Mouse (Mus musculus) cerebellum, adult 8-10 months (tissue): Measurements from ENCODE around the gene Gm20388.
A peak's percentile ranks its signal among the peaks of the same experiment; 100 is the strongest.

Experiments
- DNase-seq: peaks from one replicate; pipeline ENCODE4 v3.0.0; 2022

Gene Gm20388

DNA sequence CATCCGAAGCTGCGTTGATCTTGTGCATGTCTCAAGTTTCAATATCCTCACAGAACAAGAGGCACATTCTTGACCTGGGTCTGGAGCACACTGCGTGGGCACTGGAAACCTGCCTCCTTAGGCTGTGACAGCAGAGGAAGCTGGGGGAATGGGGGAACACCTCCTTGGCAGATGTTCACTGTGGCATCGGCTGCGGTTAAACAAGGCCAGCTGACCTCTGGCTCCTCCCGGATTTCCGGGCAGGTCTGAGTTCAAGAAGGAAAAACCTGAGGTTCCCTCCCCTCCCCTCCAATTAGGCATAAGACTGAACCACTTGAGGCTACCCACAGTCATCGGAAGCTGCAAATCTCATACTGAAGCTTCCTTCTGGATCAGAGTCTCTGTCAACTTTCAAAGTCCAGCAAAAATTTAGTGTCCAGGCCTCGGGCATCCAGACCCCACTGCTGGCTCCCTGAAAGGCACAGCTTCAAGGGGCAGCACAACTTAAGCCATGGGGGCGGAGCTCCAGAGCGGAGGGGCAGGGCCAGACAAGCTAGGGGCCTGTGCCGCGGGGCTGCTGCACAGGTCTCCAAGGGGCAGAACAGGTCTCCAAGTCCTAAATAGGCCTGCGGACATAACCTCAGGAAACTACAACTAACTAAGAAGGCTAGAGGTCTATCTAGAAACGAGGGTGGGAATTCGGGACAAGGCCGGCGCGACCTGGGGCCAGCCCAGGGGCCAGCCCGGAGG lies 2370.1 kb downstream of the Gm20388 start:
- no peak for DNase-seq

DNA sequence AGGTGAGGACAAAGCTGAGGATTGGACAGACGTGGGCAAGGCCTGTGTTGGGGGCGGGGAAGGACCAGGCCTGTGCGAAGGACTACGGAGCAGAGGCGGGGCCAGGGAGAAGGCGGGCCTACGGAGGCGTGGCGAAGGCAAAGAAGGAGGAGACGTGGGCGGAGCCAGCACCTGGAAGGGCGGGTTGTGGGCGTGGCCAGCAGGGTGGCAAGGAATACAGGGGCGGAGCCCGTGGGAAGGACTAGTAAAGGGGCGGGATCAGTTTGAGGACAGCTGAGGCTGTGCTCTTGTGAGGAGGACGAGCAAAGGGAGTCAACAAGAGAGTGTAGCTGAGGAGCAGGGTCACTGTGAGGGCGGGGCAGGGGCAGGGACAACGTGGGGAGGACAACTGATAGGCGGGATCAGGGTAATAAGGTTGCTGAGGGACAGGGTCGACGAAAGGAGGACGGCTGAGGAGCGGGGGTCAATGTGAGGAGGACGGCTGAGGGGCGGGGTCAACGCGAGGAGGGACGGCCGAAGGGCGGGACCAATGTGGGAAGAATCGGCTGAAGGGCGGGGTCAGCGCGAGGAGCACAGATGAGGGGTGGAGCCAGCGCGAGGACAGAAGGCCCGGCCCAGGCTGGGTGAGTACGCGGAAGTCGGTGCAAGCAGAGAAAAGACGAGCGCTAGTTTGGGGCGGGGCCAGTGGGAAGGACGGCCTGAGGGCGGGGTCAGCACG lies 2370.8 kb downstream of the Gm20388 start:
- DNase-seq = peak; percentile 99

DNA sequence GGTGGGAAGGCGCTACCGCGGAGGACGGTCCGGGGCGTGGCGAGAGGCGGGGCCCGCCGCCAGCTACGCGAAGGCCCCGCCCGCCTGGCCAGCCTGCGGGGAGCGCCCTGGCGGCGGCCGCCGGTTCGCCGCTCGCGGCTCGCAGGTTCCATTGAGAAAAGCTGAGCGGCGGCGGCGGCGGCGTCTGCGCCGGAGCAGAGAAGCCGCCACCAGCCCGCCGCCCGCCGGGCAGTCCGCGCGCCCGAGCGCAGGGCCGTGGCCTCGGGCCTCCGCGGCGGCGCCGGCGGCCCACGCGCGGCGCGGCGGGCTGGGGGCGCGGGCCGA lies 2371.4 kb downstream of the Gm20388 start, which contains the start of gene Zfpm1:
Zfpm1 (plus strand) TSS at position 107 of the 324 bp plus-strand sequence.
- DNase-seq = no peak

DNA sequence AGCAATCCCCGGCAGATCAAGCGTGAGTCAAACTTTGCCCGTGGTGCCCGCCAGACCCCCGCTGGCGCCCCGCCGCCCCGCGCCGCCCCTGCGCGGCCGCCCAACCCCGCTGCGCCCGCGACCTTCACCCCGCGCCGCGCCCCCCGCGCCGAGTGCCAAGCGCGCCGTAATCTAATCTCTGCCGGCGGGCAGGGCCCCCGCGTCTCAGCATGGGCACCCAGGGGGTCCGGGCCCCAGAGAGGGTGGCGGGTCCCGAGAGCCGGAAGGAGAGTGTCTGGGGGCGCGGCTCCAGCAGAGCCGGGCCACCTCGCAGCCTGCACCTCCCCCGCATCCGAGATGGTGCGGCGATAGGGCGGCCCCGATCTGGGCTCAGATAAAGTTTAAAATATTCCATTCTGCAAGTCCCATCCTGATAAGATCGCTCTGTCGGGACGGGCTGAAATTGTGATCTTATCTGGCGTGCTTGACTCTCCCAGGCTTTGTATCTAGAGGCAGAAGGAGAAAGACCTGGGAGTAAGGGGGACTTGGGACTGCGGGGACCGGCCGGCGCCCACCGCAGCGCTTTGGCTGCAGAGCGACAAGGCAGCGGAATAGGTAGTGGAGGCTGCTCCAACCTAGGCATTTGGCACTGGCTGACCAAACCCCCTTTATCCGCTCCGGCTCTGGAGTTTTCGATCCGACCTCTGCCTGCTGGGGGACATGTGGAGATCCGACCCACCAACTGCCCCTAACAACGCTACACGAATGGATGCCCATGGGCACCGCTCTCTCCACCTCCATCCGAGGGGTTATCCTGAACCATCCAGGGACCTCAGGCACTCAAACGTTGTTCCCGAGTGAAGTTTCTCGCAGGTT lies 2372.1 kb downstream of the Gm20388 start:
- DNase-seq = peak; percentile 53

DNA sequence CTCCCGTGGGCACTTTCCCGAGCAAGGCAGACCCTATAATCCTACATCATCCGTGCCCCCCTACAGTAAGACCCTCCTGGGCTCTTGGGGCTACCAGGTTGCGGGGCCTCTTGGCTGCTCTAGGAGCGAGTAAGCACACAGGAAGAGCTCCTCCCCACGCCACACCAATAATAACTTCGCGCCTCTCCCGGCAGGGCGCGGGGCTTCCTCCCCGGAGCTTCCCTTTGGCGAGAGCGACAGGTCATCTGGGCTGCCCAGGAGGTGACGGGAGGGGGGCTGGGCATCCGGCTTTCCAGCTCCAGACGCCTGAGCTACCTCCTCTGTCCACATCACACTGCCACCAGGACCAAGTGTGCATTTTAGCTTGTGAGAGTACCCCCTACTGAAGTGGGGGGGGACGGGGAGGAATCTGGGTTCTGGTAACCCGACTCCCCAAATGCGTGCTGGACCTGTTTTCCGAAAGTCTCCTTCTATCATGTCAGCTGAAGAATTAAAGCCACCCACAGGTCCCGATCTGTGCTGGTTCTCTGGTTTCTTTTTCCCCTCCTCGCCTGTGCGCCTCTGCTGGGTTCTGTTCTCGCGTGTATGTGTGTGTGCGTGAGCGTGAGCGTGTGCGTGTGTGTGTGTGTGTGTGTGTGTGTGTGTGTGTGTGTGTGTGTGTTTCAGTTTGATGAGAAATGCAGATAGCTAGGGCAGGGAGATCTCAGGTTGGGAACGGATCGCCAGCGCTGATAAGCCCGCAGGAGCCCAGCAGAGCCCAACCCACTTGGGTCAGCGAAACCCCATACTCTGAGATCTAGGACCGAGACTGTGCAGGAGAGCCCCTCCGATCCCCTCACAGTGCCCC lies 2372.9 kb downstream of the Gm20388 start:
- no peak for DNase-seq

DNA sequence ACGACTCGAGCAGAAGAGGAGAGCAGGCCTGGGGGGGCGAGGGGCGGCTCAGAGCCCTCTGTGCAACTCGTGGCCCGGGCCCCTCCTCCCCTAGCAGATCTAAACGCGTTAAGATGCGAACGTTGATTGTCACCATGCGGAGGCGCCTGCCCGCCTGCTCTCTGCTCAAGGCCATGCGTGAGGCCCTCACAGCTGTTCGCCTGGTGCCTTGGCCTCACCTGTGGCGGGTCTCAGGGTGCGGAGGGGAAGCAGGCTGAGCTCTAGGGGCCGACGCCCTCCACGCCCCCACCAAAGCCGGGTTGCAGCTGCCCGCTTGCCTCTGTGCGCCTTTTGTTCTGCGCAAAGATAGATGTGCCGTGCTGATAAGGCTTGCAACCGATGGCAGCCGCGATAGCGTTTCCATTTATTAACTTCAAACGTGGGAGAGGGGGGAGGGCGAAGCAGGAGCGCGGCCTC lies 2373.6 kb downstream of the Gm20388 start:
- DNase-seq = no peak

DNA sequence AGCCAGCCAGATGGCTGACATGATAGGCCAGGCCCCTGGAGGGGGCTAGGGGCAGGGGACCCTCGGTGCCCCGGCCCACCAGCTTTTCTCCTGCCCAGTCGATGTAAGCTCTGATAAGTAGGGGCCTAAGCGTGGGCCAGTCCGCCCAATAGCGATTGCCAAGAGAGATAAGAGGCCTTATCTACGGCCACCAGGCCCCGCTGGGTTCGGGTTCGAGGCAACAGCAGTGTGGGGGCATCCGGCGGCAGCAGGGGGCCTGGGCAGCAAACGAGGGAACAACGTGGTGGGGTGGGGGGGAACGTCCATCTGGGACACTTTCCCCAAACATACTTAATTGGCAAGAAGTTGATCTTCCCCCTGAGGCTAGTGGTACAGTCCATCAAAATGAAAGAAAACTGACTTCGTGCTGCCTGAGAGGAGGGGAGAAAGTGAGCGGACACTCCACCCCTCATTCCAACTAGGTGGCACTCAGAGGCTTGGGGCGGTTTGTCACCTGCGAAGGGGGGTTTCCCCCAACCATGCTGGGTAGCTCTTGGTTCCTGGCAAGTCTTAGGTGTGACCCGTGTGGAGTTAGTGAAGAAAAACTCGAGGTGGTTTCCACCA lies 2374.1 kb downstream of the Gm20388 start:
- no peak for DNase-seq

DNA sequence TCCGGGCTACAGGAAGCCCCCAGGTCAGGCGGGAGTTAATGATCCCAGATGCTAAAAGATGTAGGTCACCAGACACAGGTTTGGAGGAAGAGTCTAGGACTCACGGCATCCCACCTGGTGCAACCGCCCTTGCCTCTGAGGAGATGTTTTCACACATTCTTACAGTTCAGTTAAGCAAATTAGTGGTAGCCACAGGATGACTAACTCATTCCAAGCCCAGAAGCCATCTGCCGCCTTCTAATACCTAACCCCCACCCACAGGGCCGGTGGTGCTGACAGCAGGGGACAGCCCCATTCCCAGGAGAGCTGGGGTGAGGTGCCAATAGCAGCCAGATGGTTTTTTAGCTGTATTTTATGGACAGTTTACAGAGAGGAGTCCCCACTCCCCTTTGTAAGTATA lies 2375.1 kb downstream of the Gm20388 start:
- DNase-seq = no peak

DNA sequence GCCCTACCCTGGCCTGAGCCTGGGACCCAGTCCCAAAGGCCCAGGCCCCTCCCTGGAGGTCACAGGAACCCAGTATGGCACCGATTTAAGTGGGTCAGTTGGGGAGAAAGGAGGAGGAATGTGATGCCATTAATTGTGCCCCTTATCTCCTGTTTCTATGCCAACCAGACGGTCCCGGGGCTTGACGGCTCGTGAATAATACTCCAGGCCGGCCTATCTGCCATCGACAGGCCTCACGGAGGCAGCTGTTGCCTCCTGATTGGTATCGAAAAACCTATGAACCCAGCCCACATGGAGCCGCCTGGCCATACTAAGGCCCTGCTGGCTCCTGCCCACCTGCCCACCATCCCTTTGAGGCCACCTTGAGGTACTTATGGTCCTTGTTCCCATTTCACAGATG lies 2376.3 kb downstream of the Gm20388 start:
- DNase-seq = no peak

DNA sequence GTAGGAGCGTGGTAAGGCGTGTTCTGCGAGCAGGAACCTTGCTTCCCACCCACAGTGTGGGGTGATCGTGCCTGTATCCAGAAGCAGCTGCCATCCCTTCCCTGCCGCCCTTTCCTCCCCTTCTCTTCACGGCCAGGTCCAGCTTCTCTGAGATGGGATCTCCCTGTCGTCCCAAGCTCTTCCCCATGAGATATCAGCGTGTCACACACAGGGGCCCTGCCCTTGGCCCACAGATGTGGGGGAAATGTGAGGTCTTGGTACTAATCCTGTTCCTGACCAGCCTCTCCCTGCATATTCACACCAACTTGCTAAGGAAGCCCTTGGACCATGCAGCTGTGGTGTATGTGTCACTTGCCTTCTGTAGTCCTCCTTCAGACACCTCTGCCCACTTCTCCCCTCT lies 2377.1 kb downstream of the Gm20388 start:
- no peak for DNase-seq

DNA sequence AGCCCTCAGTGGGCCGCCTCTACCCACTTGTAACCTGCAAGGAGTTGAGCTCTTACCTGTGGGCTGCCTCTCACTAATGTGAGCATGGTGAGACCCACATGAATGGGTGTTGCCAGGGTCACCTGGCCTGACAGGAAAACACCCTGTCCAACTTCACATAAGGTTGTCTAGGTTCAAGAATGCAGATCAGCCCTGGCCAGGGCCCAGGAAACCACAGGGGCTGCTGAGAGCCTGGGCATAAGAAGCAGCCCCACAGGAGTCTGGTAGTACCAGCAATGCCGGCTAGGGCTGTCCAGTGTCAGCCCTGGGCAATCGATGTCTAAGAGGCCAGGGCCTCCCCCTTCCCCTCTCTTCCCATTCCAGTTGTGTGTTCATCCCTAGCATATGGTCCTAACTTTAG lies 2377.7 kb downstream of the Gm20388 start:
- DNase-seq = no peak

DNA sequence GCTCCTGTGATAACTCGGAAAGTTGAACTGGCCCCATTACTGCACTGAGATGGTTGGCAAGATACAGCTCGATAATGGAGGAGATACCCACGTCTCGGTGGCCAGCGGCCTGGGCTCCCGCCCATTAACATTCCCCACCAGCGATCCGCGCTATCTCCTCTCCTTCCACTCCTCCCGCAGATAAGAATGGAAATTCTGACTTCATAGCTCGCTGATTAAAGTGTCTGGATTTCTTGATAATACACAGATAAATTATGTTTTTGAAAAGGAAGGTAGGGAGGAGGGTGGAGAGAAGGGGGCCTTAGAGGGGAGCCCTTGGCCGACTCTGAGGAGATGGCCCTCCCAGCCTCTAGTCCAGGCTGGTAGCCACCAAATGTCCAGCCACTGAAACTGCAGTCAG lies 2380.4 kb downstream of the Gm20388 start:
- no peak for DNase-seq

DNA sequence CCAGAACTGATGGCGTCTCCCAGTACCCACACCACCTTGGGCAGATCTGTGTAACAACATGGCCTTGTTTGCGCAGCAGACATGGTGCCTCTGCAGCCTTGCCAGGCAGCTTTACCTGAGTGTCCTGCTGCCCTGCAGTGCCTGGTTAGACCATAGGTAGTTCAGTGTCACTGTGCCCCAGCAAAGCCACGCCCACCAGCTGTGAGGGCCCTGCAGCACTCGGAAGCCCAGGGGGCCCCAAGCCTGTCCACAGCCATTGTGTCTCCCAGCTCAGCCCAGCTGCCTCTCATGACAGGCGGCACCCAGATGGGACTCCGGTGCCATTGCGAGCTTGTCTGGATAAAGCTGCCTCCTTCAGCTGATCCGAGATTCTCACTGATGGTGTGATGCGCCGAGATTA lies 2380.9 kb downstream of the Gm20388 start:
- no peak for DNase-seq

DNA sequence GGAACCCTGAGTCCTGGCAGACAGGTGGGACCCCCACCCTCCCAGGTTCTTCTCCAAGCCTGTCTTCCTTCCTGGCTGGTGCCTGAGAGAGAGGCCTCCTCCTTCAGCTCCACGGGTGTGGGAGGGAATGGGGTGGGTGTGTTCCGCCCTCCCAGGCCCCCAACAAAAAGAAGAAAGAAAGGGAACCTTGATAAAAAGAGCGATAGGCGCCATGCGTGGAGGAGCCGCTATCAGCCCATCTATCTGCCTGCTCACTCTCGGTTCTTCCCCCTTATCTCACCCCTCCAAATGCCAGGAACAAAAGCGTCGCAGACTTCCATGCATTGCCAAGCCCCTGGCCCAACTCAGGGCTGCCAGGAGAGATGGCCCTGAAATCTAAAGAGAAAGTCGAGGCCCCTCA lies 2382.8 kb downstream of the Gm20388 start:
- no peak for DNase-seq

DNA sequence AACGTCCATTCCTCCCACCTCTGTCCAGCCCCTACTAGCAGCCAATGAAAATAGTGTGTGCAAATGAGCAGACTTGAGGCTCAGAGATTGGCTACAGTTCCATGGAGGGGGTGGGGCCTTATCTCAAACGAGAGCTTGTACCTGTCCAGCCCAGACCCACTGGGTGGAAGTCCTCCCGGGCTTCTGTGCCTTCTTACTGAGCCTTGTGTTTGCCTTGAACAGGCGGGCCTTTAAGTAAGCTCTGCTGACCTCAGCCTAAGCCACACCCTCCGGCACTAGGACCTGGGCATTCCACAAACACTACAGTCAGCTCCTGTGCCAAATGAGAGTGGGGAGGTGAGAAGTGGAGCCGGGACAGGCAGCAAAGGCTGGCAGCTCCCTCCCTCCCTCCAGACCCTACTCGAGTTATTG lies 2383.6 kb downstream of the Gm20388 start:
- DNase-seq = no peak

DNA sequence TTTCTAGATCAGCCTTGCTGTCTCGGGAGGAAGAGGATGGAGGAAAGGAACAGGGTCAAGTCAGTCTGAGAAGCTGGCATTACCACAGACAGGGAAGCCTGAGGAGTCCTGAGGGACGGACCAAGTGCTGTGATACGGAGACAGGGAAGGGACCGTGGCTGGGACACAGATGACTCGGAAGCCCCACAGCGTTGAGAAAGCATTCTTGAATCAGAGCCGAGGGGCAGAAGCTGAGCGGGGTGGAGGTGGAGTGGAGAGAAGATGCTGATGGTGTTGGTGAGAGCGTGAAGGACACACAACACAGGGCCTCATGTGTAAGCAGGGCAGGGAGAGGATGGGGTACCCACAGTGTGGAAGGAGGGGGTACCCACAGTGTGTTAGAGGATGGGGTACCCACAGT lies 2384.7 kb downstream of the Gm20388 start:
- DNase-seq = no peak

DNA sequence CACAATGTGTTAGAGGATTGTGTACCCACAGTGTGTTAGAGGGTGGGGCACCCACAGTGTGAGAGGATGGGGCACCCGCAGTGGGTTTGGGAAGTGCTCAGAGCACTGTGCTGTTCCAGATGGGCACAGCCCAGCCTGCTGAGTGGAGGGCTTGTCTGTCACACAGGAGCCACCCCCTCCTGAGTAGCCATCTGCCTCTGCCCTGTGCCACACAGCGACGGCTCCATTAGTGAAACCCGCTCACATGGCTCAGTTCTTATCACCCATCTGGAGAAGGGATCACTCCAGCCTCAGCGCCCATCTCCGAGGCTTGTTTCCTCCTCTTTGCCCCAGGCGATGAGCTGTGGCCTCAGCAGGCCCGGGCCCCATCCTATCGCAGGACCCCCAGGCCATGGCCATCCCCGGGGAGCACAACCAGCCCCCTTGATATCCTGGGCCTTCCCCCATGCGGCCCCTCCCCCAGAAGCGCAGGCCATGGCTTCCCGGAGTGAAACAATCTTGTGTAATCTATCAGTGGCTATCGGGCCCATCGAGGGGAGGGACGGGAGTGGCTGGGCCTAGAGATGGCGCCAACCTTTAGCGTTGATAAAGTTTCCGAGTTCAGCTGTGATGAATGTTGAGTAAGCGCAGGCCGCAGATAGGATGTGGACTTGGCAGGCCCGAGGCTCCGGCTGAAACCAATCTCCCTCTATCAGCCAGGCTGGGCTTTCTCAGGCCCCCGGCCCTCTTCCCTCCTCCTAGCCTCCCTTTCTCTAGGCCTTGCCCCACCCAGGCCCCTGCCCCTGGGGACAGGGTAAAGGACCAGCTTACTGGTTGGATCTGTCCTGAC lies 2385.7 kb downstream of the Gm20388 start:
- peak; percentile 65 for DNase-seq

DNA sequence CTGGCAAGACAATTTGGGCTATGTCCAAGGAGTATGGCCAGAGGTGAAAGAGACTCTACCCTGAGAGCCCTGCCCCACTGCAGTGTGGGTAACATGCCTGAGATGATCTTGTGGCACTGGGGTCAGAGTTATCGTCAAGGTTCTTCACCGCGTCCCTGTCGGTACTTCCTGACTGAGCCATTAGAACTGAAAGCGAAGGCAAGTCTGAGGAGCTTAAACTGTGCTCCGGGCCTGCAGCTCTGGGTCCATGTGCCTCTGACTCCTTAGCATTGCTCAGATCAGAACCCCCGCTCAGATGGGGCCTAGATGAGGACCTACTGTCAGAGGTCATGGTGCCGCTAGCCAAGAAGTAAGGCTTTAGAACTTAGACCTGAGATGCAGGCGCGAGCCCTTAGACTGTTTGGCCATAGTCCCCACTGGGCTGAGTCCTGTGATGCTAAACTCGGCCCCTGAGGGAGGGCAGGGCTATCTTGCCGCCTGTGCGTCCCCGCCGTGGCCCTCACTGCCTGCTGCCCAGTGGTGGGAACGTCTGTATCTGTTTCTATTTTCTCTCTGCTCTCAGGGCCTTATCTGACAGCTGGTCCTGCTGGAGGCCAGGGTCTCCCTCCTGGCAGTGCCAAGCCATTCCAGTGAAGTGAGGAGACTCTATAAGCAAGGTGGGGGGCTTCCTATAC lies 2389.1 kb downstream of the Gm20388 start:
- no peak for DNase-seq

DNA sequence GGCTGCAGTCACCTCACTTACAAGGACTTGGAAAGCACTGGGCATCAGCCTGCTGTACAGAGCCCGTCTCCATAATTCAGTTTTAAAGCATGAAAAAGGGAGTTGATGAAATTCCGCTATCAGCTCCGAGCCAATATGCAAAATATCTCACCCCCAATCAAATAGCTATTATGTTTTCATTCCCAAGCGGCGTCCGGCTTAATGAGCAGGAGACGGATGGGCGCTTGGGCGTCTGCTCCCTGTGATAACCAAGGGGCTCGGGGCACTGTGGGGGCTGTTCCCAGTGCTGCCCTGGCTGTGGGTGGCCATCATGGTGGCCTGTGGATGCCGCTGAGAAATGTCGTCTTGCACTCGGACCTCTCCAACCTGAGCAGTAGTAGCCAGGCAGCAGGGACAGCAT lies 2390.4 kb downstream of the Gm20388 start:
- DNase-seq = no peak

DNA sequence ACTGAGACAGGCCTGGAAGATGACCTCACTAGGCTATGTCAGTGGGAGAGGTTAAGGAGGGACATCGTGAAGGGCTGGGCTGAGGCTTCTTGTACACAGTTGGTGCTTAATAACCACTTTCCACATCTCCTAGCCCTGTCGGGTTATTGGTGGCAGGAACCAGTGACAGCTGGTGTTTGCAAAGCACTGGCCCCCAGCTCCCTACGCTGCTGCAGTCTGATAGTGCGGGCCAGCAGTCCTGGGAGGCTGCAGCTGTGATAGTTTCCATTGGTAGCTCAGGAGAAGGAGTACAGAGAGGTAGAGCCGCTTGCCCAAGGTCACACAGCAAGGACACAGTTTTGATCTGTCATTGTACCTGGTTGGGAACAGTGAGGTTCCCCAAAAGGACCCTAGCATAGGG lies 2391.2 kb downstream of the Gm20388 start:
- no peak for DNase-seq

DNA sequence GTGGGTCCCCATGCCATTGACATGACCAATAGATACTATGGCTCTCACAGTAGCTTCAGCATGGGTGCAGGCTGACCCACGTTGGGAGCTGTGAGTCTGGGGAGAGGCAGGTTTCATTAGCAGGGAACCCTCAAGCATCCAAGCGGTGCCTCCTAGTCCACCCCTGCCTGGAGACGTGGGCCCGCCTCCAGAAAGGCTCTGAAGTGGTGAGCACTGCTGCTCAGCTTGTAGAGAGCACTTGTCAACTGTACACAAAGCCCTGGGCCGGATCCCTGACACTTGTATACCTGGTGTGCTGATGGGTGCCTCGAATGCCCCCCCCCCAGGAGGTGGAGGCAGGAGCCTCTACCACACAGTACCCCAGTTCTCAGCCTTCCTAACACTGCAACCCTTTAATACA lies 2392.8 kb downstream of the Gm20388 start:
- DNase-seq = no peak
